Mouse (Mus musculus) left cerebral cortex, postnatal 25 days (tissue): ENCODE results near the gene Pla2g16. TPM values are rescaled to one million over a fixed set of nuclear protein-coding genes. Genes with fewer than 3 reads are reported as not detected.

Source experiments
- DNase-seq, 2 experiments: peaks; one replicate each; pipeline ENCODE4 v3.0.0; 2022; ENCODE audit warnings: low spot score in 2 of 2, mixed read lengths in 1 of 2
- intact Hi-C: fragments of 180-260 bp; cut with DNase I; formaldehyde crosslinking; loops from one replicate; pipeline ENCODE4 v1.15.1; 2025
- total RNA-seq, 2 experiments: library from RNA; stranded (reverse); gene quantifications; 2 replicates each; pipeline ENCODE4 v1.2.3; 2021

The Pla2g16 gene
- 10 to 100 TPM; 21.5 to 21.7 TPM for total RNA-seq

DNA sequence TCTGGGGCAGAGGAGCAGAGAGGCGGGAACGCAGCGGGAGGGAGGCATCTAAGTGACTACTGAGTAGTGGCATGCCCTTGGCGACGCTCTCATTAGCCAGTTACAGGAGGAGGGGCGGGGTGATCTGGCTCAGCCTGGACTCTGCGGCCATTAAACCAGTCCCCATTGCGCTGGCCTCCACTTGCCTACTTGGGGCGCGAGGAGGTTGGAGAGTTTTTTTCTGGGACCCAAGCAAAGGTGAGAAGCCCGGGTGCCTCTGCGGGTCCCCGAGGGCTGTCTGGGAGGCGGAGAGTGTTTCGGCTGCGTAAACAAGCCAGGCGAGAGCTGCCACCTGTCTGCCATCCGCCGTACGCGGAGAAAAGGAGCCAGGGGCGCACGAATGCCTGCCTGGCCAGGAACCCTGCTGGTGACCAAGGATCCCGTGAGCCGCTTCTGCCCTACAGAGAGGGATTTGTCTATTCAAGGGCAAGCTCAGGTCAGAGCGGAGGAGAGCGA lies at the start of gene Pla2g16:
TSS of gene Pla2g16 (plus strand) at position 132 of the 495 bp plus-strand sequence.
- intact Hi-C loops = no loop called here
- peak; percentile 20 to 21 for DNase-seq

DNA sequence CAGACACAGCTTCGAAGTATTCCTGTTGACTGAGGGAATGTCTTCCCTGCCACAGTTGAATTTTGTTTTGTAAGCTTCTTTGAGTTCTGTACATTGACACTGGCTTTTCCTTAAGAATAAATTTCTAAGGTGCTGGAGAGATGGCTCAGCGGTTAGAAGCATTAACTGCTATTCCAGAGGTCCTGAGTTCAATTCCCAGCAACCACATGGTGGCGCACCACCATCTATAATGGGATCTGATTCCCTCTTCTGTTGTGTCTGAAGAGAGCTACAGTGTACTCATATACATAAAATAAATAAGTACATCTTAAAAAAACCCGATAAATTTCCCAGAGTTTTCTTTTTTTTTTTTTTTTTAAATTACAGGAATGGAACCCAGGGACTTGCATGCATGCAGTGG lies 49.2 kb upstream of the Pla2g16 start:
- no peak for DNase-seq
- intact Hi-C loops = no loop called here

DNA sequence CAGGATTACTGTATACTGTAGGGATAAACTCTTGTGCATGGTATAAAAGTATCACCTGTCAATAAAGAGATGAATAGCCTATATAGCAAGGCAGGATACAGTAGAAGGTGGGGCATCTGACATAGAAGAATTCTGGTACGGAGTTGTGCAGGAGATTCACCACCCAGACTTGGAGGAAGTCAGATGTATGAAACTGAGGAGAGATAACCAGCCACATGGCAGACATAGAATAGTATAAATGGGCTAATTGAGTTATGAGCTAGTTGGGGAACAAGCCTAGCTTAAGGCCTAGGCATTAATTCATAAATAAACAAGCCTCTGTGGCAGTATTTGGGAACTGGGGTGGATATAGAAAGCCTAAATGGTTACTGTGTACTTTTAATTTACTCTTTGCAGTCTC lies 40.8 kb upstream of the Pla2g16 start:
- no peak for DNase-seq
- intact Hi-C loops = no loop called here

DNA sequence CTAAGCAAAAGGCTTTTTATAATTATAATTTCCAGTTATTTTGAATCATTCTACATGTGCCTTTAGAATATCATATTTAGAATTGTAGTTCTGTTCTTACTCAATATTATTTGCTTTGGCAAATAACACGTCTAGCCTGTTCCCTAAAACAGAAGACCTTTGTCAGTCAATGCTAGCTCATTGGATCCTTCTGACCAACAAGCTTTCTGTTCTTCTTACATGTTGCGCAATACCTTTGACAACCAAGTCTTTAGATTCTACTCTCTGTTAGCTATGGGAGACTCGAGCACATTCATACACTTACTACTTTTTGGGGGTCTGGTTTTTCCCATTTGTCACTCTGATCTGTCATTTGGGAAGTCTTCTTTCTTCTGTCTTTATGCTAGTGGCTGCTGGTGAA lies 35.6 kb upstream of the Pla2g16 start:
- intact Hi-C loops = no loop called here
- DNase-seq = no peak

DNA sequence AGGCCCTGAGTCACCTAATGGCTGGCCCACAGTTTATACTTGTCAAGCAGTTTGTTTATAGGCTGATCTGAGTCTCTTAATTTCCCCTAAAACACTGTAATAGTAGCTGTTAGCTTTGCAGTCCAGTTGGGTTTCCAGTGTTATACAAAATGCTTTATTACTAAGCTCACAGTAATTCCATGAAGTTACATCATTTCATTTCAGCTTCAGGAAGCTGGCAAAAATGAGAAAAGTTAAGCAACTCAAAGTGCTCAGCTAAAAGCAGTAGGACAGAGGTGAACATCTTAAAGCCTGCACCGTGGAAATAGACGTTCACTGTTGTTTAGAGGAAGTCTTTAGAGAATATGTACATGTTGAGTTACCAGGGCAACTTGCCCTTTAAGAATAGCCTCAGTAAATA lies 34.4 kb upstream of the Pla2g16 start:
- intact Hi-C loops = no loop called here
- no peak for DNase-seq

DNA sequence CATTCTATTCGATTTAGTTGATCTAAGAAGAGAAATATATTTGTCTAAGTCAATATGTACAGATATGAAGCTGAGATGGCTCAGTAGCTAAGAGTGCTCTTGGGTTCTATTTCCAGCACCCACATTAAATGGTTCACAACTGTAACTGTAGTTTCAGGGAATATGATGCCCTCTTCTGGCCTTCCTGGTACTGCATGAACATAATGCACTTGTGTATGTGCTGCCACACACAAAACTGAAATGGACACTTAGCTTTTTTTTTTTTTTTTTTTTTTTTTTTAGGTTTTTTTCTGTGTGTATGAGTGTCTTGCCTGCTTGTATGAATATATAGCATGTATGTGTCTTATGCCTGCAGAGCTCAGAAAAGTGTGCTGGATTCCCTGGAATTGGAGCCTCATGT lies 34.0 kb upstream of the Pla2g16 start:
- DNase-seq = no peak
- intact Hi-C loops = no loop called here

DNA sequence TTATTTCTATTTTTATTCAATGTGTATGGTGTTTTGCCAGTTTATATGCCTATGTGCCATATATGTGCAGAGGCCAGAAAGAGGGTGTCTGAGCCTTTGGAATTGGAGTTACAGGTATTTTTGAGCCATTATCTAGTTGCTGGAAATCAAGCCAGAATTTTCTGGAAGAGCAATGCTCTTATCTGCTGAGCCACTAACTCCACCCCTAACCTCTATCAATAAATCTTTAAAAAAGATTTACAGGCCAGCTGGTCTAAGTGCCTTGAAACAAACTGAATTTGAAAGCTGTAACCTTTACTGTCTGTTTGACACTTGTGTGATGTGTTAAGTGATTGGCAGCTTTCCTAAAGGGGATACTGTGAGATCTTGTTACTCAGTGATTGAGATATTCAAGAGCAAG lies 33.5 kb upstream of the Pla2g16 start:
- DNase-seq = no peak
- intact Hi-C loops = no loop called here

DNA sequence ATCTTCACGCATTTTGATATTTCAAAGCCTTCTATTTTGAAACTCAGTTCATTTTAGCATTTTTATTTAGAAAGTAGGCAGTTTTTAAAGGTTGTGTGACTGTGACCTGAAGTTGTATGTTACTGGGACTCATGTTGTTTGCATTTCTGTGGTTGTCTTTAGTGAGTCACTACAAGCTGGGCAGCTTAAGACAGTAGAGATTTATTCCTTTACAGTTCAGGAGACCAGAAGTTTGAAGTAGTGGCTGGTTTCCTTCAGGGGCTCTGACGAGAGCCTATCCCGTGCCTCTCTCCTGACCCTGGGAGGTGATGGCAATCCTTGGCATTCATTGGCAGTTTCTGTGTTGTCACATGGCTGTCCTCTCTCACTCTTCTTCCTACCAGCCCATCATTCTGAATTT lies 32.4 kb upstream of the Pla2g16 start:
- intact Hi-C loops = no loop called here
- DNase-seq = no peak

DNA sequence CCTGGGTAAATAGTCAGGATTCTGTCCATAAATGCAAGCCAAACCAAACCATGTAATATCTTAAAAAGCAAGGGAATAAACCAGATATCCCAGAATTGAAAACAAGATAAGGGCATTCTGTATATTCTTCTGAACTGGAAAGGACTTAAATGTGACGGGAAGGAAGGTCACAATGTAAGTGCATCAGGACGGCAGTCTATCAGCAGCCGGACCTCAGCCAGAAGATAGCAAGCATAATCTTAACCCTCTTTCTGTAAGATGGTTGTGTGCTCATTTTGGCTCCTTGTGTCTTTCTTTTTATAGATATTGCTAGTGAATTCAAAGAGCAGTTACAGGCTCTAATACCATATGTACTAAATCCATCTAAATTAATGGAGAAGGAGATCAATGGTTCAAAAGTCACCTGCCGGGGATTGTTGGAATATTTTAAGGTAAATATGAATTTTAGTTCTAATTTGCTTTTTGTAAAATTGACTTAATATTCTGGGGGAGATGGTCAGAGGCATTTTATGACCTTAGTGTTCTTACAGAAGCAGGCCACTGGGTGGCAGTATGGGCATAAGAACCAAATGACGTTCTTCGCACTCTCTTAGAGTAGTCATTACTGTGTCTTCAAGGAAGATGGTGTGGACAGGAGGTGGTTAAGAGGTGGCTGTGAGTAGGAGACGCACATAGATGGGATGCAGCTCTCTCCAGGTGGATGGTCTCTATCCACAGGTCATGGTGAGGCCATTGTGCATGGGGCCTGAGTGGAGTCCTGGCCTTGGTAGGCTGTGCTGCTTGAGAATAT lies 28.4 kb upstream of the Pla2g16 start:
- peak; percentile 65 to 74 for DNase-seq

DNA sequence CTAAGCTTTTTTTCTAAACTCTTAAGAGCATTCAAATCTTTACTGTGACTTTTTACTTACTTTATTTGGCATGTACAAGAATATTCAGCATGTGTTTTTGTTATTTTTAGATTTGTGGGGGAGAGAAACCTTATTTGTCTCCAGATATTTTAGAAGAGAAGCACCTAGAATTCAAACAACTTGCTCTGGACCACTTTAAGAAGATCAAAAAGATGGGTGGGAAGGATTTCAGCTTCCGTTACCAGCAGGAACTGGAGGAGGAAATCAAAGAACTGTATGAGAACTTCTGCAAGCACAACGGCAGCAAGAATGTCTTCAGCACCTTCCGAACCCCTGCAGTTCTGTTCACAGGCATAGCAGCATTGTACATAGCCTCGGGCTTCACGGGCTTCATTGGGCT lies 25.4 kb upstream of the Pla2g16 start:
- intact Hi-C loops = no loop called here
- DNase-seq = peak; percentile 10 to 69

More for the DNA sequence above, 28.4 kb upstream of the Pla2g16 start:
- intact Hi-C loops = loop anchor here (1.0 kb wide), 2 partner anchors 66 to 88 kb away; no protein-coding TSS in a partner anchor

DNA sequence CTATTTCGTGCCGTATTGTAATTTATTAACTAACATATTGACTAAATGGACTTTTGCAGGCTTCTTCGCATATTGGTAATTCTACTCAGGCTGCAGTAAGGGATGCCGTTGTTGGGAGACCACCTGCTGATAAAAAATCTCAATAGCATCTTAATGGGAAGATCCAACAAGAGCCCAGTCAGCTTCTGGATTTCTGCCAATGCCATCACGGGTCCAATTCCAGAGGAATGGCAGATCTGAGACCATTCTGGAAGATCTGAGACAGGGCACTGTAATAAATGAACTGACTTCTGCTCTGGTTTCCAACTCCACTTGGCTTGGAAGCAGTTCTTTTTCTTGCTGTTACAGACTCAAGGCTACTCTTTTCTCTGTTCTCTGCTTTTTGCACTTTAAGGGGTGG lies 23.4 kb upstream of the Pla2g16 start:
- DNase-seq = no peak
- intact Hi-C loops = no loop called here

DNA sequence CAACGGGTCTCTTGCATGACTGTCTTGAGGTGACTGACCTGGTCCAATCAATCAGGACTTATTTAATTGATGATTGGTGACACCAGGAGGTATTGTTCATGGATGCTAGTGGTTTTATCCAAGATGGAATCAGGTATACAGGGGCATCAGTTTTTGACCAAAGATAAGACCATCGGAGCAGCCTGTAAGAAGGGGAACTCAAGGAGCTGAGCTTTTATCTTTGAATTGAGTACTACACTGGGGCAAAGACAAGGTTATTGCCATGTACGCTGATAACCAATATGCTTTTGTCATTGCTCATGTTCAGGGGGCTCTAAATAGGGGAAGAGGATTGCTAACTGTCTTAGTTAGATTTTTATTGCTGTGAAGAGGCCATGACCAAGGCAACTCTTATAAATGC lies 8.3 kb upstream of the Pla2g16 start:
- intact Hi-C loops = no loop called here
- no peak for DNase-seq

DNA sequence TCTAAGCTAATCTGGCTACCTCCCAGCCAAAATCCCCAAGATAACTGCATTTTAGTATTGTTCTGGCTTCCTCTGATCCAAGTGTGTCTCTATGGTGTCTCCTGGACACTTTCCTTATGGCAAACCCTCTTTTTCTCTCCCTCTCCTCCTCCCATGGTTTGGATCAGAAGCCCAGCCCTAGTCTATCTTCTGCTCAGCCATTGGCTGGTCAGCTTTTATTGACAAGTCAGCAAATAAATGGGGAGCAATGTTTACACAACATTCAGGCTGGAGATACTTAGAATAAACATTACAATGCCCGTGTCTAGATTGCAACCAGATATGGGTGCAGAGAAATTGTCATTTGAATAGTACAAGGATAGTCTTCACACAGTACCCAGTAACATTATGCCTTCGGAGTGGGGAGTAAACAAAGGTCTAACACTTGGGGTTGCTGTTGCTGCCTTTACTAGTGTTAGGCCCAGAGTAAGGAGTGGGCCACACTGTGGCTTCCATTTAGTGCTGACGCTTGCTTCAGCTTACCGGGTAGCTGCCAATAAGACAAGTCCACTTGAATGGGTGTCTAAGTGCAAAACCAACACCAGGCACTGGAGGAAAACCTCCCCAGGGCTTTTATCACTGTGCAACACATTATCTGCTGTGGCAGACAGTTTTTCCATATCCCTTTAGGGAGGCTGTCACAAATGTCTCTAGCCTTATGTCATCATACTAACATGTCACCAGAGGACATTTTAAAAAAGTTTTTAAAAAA lies 5.5 kb upstream of the Pla2g16 start:
- intact Hi-C loops = no loop called here

DNA sequence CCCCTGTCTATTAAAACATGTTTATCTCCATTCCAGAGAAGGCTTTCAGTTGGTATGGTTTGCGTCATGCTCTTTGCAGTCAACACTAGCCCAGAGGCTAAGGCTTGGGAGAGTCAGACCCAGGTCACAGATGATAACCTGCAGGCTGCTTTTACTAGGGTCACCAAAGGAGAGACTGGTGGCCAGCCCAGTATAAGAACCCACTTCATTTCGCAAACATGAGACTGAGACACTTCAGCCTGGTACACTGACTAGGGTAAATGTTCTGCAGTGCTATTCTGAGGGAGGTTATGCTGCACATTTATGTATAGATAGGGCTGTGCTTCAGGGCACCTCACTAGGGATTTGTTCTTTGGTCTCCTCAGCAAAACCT lies 5.0 kb upstream of the Pla2g16 start:
- no peak for DNase-seq
- intact Hi-C loops = no loop called here

More for the DNA sequence above, 5.5 kb upstream of the Pla2g16 start:
- no peak for DNase-seq

DNA sequence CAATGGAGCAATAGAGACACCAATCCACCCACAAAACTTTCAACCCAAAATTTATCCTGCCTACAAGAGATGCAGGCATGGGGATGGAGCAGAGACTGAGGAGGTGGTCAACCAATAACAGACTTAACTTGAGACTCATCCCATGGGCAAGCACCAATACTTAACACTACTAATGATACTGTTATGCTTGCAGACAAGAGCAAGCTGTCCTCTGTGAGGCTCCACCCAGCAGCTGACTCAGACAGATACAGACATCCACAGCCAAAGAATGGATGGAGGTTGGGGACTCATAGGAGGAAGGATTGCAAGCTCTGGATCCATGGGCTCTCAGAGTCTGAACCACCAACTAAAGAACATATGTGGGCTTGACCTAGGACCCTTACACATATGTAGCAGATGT lies 3.8 kb upstream of the Pla2g16 start:
- DNase-seq = no peak
- intact Hi-C loops = no loop called here

DNA sequence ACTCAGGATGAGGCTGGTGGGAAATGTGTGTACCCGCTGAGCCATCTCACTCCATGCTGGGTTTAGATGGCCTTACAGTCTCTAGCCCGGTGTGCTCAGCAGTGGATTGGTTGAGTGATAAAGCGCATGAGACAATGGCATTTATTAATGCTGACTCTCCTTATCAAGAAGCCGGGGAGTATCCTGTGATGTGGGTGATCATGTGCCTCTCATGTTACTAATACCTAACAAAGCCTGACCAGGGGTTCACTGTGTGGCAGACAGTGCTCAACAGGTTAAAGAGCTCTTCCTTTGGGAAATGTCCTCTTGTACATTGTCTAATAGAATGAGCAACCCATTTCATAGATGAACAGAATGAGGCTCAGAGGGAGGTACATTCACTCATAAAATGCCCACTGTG lies 2.4 kb upstream of the Pla2g16 start:
- intact Hi-C loops = no loop called here
- DNase-seq = no peak

DNA sequence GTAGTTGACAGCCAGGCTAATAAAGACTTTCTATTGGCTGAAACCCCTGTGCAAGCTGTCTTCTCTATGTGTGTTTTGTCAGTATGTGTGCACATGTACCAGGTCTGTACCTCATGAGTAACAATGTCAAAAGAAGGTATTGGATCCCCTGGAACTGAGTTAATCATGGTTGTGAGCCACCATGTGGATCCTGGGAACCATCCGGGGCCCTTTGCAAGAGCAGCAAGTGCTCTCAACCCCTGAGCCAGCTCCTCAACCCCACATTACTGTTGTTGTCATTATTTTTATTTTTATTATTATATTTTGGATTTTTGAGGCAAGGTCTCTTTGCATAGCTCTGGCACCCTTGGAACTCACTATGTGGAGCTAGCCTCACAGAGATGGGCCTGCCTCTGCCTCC lies 618 bp upstream of the Pla2g16 start:
- no peak for DNase-seq
- intact Hi-C loops = no loop called here

DNA sequence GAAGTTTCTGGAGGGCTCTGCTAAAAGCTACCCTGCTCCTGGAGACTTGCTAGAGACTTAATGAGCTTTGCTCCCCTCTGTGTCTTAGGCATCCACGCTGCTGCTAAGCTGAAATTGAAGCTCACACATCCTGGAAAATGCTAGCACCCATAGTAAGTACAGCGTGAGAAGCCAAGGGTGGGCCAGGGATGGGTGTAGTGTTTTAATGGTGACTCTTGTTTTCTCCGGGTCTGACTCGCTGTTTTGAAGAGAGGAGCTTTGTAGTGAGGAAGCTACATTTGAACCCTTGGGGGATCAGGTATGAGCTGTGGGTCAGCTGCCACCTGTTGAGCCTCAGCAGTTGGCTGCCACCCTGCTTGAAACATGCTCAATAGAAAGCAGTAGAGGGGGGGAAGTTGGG lies 585 bp downstream of the Pla2g16 start:
- no peak for DNase-seq
- intact Hi-C loops = no loop called here

DNA sequence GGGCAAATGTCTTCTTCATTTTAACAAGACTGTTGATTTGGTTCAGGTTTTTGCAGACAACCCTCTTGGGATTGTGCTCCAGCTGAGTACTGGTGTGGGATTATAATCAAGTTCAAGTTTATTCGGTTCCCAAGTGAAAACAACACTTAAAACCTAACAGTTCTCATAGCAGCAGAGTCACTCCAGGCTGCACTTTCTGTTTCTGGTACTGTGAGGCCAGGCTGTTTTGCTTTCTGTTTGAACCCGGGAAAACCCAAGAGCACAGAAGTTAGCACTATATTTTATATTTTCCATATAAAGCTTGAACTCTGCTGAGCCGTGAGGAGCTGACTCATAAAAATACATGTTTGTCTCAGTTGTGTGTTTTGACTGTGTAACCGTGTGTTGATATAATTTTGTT lies 1.4 kb downstream of the Pla2g16 start:
- DNase-seq = no peak
- intact Hi-C loops = no loop called here

DNA sequence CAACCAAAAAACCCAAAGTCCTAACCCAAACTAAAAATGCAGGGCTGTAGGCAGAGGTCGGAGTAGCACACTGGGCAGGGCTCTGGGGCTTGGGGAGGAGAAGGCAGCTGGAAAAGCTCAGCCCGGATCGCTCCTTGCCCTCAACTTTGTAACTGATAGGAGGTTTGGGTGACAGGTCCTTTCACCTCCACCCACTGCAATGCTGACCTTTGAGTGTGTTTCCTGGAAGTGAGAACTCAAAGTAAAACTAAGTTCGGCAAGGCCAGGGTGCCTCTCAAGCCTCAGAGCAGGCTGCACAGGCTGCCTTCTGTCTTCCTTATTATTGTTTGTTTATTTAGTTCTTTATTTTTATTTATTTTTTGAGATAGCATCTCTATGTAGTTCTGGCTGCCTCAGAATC lies 2.7 kb downstream of the Pla2g16 start:
- DNase-seq = no peak
- intact Hi-C loops = no loop called here

DNA sequence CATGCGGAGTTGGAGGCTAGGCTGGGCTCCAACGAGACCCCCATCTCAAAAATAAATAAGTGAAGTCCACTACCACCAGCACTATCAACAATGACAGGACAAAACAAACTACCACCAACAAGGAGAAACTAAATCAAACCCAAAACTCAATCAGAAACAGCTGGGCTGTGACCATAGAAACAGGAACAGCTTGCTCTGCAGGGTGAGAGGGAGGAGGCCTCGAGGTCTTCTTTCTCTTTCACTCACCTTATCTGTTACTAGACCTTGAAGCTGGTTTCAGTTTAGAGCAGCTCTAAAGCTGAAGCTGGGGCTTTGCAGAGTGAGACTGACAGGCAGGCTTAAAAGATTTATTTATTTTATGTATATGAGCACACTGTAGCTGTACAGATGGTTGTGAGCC lies 4.2 kb downstream of the Pla2g16 start:
- intact Hi-C loops = no loop called here
- DNase-seq = no peak
